Mouse (Mus musculus): Measurements from ENCODE around the gene Usp50. TPM values are rescaled to one million over a fixed set of nuclear protein-coding genes. Genes with fewer than 3 reads are reported as not detected.

Gene Usp50
- polyA plus RNA-seq, 1 experiment from 2014 or later, result 1.6 TPM

DNA sequence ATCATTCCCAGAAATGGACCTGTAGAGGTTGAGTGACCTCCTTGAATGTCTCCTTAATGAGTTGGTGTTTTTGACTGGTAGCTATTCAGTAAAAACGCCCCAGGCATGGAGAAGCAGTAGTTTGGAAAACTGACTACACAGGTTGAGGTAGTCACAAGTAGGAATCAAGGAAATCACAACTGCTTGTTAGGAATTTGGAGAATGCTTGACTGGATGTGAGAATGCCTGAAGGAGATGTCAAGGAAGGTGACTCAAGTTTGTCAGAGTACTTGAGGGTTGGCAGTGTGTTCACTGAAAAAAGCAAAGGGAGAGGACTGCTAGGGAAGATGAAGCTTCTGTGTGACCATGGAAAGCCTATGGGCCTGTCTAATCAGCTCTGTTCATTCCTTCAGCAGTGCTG lies 105.9 kb downstream of the Usp50 start:
- DNase-seq (no peak), ATAC-seq (no peak)
- Histone ChIP-seq H3K27me3 (ENCODE audit: insufficient read depth, low read length) (no peaks in the 10 kb centered on the region), H3K27ac (ENCODE audit: low read depth) (no peak overlapping the region), H3K4me3 (ENCODE audit: low read depth, low read length) (no peak overlapping the region), H3K4me1 (ENCODE audit: insufficient read depth) (peaks cover 19% of the 10 kb centered on the region), H3K9ac (replicated peaks) (no peak overlapping the region), H3K4me2 (ENCODE audit: low read depth, low read length) (peak overlapping the region; percentile 84), H3K36me3 (replicated peaks; ENCODE audit: insufficient read depth, low read length) (no peaks in the 10 kb centered on the region), H3K9me3 (ENCODE audit: low read length) (no peaks in the 10 kb centered on the region)
- WGBS (ENCODE audit: insufficient replicate concordance), result 76% methylated on average over 1 of the region's 1 CpGs
- no peak for TF ChIP-seq CTCF (IDR thresholded peaks at IDR 0.05; ENCODE audit: low read depth)
- no peak for TF ChIP-seq EP300 (IDR thresholded peaks at IDR 0.05; ENCODE audit: low read depth)

DNA sequence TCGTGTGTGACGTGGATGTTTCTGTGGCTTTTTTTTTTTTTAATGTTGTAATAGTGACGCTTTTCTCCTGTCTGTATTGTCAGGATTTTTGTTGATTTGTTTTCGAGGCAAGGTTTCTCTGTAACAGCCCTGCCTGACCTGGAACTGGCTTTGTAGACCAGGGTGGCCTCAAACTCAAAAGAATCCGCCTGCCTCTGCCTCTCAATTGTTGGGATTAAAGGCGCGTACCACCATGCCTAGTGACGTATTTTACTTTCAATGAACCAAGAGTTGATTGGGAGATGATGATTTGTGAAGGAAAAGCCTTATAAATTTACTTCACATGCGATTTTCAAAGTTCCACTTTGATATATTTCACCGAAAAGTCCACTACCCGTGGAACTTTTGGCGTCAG lies 107.2 kb downstream of the Usp50 start, which contains the start of gene Gabpb1:
Gabpb1 (minus strand) TSS at position 216 of the 394 bp plus-strand sequence.
- Histone ChIP-seq H3K4me1 (ENCODE audit: insufficient read depth) (peaks cover 22% of the 10 kb centered on the region), H3K4me3 (ENCODE audit: low read depth, low read length) (peak within 1 kb of the TSS; percentile 85), H3K4me2 (ENCODE audit: low read depth, low read length) (peak within 1 kb of the TSS; percentile 84), H3K9me3 (ENCODE audit: low read length) (no peaks in the 10 kb centered on the region), H3K9ac (replicated peaks) (peak within 1 kb of the TSS; percentile 99), H3K27ac (ENCODE audit: low read depth) (peak within 1 kb of the TSS; percentile 100), H3K27me3 (ENCODE audit: insufficient read depth, low read length) (no peaks in the 10 kb centered on the region), H3K36me3 (replicated peaks; ENCODE audit: insufficient read depth, low read length) (no peaks in the 10 kb centered on the region)
- DNase-seq (no peak), ATAC-seq (no peak)
- TF ChIP-seq EP300 (IDR thresholded peaks at IDR 0.05; ENCODE audit: low read depth) (no peak), CTCF (IDR thresholded peaks at IDR 0.05; ENCODE audit: low read depth) (no peak)
- WGBS (ENCODE audit: insufficient replicate concordance), result 14% methylated on average over 12 of the region's 12 CpGs

DNA sequence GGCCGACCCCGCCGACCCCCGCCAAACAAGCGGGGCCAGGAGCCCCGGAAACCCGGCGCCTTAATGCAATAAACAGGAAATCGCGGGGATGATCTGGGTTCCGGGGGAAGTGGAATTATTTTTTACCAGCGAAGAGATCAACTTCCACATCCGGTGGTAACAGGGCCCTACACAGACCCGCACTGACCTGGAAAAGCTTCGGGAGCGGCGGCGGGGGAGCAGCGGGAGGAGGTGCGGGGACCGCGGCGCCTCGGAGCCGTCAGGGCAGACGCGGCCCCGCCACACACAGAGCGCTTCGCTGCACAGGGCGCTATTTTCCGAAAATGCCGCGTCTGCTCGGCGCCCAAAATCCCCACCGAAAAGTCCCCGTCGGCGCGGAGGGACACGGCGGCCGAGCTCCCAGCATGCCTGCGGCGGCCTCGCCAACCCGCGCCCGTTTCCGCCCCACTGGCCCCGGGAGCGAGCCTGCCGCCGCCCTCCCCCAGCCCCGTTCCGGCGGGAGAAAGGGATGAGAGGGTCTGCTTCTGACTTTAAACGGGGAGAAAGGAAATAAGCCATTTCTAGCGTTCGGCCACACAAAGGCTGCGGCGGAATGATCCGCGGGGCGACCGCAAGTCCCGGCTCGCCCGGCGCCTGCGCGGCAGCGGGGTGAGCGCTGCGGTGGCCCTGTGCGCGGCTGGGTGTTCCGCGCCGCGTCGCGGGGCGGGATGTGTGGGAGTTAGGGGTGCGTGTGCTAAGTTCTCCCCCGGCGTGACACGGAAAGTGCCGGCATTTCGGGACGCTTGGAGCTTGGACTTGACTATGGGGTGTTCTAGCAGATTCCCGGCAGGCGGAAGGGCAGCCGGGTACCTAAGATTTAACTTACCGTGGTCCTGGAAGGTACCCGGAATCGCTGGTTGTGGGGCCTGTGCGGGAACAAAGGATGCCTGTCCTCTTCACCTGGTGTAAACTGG lies 107.8 kb downstream of the Usp50 start:
- peak overlapping the region; percentile 84 for H3K4me2 ChIP-seq (ENCODE audit: low read depth, low read length)
- peak overlapping the region; percentile 100 for H3K27ac ChIP-seq (ENCODE audit: low read depth)
- DNase-seq, result peak; percentile 90
- no peak for TF ChIP-seq EP300 (IDR thresholded peaks at IDR 0.05; ENCODE audit: low read depth)
- TF ChIP-seq CTCF (IDR thresholded peaks at IDR 0.05; ENCODE audit: low read depth), result no peak
- H3K4me1 ChIP-seq (ENCODE audit: insufficient read depth), result peaks cover 22% of the 10 kb centered on the region
- H3K9ac ChIP-seq (replicated peaks), result peak overlapping the region; percentile 99
- no peaks in the 10 kb centered on the region for H3K27me3 ChIP-seq (ENCODE audit: insufficient read depth, low read length)
- ATAC-seq, result peak; percentile 88
- H3K36me3 ChIP-seq (replicated peaks; ENCODE audit: insufficient read depth, low read length), result no peaks in the 10 kb centered on the region
- 1% methylated on average over 97 of the region's 99 CpGs for WGBS (ENCODE audit: insufficient replicate concordance)
- H3K4me3 ChIP-seq (ENCODE audit: low read depth, low read length), result peak overlapping the region; percentile 85
- H3K9me3 ChIP-seq (ENCODE audit: low read length), result no peaks in the 10 kb centered on the region

DNA sequence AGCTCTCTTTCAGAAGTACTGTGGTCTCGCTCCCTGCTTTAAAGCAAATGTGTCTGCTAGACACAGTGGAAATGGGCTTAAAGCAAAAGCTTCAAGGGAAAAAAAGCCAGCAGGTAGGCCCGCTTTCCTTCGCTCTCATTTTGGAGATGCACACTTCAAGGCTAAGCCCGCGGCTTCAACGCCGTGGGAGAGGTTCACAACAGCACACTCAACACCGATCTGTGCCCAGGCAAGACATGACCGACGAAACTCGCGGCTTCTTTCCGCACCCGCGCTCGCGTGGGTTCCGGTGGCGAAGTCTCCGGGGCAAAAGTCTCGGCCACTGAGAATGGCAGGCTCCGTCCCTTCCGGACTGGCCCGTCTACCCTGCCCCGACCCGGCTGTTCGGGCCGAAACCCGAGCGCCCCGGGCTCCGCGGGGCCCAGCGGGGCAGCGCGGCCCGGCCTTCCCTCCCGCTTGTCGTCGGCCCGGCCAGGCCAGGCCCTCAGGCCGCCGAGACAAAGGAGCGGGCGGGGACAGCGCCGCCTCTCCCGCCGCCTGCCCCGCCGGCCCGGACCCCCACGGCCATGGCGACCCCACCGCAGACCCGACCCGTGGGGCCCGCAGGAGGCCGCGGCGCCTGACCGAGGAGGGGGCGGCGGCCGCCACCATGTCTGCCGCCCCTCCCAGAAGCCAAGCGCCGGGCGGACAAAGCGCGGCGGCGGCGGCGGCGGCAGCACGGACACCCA lies 108.7 kb downstream of the Usp50 start:
- under 1% methylated on average over 60 of the region's 77 CpGs for WGBS (ENCODE audit: insufficient replicate concordance)
- ATAC-seq, result peak; percentile 55

DNA sequence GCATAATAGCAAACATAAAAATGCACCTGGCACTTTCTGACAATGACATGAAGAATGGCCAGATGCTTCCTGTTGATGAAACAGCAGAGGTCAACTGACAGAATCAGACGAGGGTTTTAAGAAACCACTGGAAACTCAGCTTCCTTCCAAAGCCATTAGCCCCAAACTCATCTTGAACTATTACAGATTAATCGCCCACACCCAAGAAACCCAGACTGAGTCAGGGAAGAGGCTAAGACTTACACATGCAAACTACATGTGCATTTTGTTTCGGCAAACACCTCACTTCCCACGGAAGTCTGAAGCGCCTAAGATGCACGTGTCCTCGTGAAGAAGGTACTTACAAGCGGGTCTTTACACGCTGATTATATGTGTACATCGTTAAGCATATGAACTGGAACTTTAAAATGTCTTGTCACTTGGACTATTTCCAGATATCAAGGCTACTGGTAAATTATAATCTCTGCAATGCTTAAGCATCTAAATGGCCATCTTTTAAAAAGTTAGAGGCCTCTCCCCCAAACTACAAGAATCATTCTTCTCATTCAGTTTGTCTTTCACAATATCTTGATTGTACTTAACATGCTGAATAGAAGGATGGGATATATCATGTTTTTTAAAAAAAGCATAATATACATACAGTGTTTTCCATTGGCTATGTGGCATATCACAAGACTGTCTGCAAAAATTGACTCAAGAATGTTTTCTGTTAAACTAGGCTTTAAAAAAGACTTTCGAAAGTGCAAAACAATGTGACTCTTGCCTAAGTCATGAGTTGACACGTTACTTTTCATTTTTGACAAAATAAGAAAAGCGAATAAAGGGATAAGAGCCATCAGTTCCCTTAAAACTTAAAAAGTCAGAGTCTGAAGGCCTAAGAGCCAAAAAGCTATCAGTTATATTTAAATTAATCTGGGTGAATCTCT lies 109.7 kb downstream of the Usp50 start:
- 24% methylated on average over 13 of the region's 13 CpGs for WGBS (ENCODE audit: insufficient replicate concordance)
- H3K27ac ChIP-seq (ENCODE audit: low read depth), result peak overlapping the region; percentile 100
- no peak for ATAC-seq
- no peaks in the 10 kb centered on the region for H3K36me3 ChIP-seq (replicated peaks; ENCODE audit: insufficient read depth, low read length)
- TF ChIP-seq EP300 (IDR thresholded peaks at IDR 0.05; ENCODE audit: low read depth) (no peak; the same call in 1 of the 2 replicates), CTCF (IDR thresholded peaks at IDR 0.05; ENCODE audit: low read depth) (no peak)
- H3K4me1 ChIP-seq (ENCODE audit: insufficient read depth), result peaks cover 22% of the 10 kb centered on the region
- peak overlapping the region; percentile 84 for H3K4me2 ChIP-seq (ENCODE audit: low read depth, low read length)
- peak overlapping the region; percentile 85 for H3K4me3 ChIP-seq (ENCODE audit: low read depth, low read length)
- no peaks in the 10 kb centered on the region for H3K27me3 ChIP-seq (ENCODE audit: insufficient read depth, low read length)
- no peaks in the 10 kb centered on the region for H3K9me3 ChIP-seq (ENCODE audit: low read length)
- H3K9ac ChIP-seq (replicated peaks), result peak overlapping the region; percentile 99
- peak; percentile 17 for DNase-seq

More for the DNA sequence above, 108.7 kb downstream of the Usp50 start:
- Histone ChIP-seq H3K27ac (ENCODE audit: low read depth) (peak overlapping the region; percentile 100), H3K4me3 (ENCODE audit: low read depth, low read length) (peak overlapping the region; percentile 85), H3K36me3 (replicated peaks; ENCODE audit: insufficient read depth, low read length) (no peaks in the 10 kb centered on the region), H3K4me2 (ENCODE audit: low read depth, low read length) (peak overlapping the region; percentile 84), H3K4me1 (ENCODE audit: insufficient read depth) (peaks cover 22% of the 10 kb centered on the region), H3K9me3 (ENCODE audit: low read length) (no peaks in the 10 kb centered on the region), H3K27me3 (ENCODE audit: insufficient read depth, low read length) (no peaks in the 10 kb centered on the region), H3K9ac (replicated peaks) (peak overlapping the region; percentile 99)
- DNase-seq, result peak; percentile 64
- no peak for TF ChIP-seq EP300 (IDR thresholded peaks at IDR 0.05; ENCODE audit: low read depth)
- TF ChIP-seq CTCF (IDR thresholded peaks at IDR 0.05; ENCODE audit: low read depth), result no peak

Data from liver, postnatal 0 days (tissue).